Mouse (Mus musculus): ENCODE measurements around the gene Acvr2b. TPM values are rescaled to one million over a fixed set of nuclear protein-coding genes. Genes with fewer than 3 reads are reported as not detected.
A peak's percentile ranks its signal among the peaks of the same experiment; 100 is the strongest.
"Not testable (repeated sequence)": the region's sequence is repeated elsewhere in the genome, so short reads cannot be mapped to it uniquely, and the experiment has no call there.

The Acvr2b gene
- 7.0 TPM in 2 replicates for polyA plus RNA-seq (2016; fragmentation: Nextera tagmentation; extraction: Ambion mirVana)

- Histone ChIP-seq H3K9me3 (replicated peaks) (no peaks in the 10 kb centered on the region), H3K27ac (peak within 1 kb of the TSS; percentile 82), H3K4me2 (peak within 1 kb of the TSS; percentile 86), H3K27me3 (replicated peaks) (peaks cover 42% of the 10 kb centered on the region), H3K4me3 (peak within 1 kb of the TSS; percentile 70), H3K4me1 (peaks cover 29% of the 10 kb centered on the region; the same call in 1 of the 2 replicates), H3K9ac (peak within 1 kb of the TSS; percentile 72), H3K36me3 (no peaks in the 10 kb centered on the region)
- peak; percentile 87 for ATAC-seq
- WGBS (ENCODE audit: insufficient replicate concordance), result 0% methylated on average over 29 of the region's 32 CpGs
Observed at GRCm38 (mm10) chr9:119401801-119402214, at the start of gene Acvr2b. TSS of gene Acvr2b (plus strand) at chr9:119402118.

DNA sequence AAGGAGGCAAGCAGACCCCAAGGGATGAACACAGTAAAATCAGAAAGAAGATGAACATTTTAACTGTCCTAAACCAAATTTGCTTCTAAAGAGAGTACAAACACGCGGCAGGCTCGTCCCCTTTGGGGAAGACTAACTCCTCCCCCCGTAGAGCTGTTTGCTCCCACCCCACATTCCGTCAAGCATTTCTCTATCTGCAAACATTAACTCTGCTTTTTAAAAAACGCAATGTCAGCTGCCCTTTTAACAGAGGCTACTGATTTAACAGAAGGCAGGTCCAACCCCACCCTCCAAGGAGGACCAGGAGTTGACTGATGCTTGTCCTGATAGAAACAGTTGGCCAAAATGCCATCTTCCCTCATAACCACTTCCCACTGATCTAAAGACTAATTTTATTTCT is 48.0 kb upstream of the Acvr2b start:
- 66% methylated on average over 6 of the region's 6 CpGs for WGBS (ENCODE audit: insufficient replicate concordance)
- peaks cover 22% of the 10 kb centered on the region for H3K36me3 ChIP-seq
- no peak for ATAC-seq
- no peaks in the 10 kb centered on the region for H3K27me3 ChIP-seq (replicated peaks)
- no peak overlapping the region for H3K4me3 ChIP-seq
- no peaks in the 10 kb centered on the region for H3K9me3 ChIP-seq (replicated peaks)
- H3K9ac ChIP-seq, result no peak overlapping the region
- no peak overlapping the region for H3K27ac ChIP-seq
- H3K4me1 ChIP-seq, result peaks cover 14% of the 10 kb centered on the region
- no peak overlapping the region for H3K4me2 ChIP-seq

DNA sequence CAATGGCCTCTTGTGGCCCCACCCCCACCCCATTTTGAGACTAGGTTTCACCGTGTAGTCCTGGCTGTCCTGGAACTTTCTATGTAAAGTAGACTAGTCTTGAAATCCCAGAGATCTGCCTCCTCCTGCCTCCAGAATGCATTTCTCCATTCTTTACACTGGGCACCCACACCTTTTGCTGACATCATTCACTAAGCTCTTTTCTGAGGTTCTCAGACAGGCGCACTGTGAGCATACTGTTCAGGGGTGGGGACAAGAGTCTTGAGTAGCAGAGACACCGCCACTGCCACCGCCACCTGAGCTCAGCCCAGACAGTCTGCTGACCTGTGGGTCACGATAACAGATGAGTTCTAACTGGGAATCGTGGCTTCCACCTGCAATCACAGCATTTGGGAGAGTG is 46.0 kb upstream of the Acvr2b start:
- Histone ChIP-seq H3K9ac (no peak overlapping the region), H3K27ac (no peak overlapping the region), H3K27me3 (replicated peaks) (no peaks in the 10 kb centered on the region), H3K36me3 (peaks cover 6% of the 10 kb centered on the region), H3K4me2 (no peak overlapping the region), H3K9me3 (replicated peaks) (no peaks in the 10 kb centered on the region), H3K4me1 (peaks cover 14% of the 10 kb centered on the region), H3K4me3 (no peak overlapping the region)
- ATAC-seq, result no peak
- 79% methylated on average over 6 of the region's 6 CpGs for WGBS (ENCODE audit: insufficient replicate concordance)

GRCm38 (mm10) chr9:119357331-119358057 is 44.4 kb upstream of the Acvr2b start, which contains the start of gene Xylb:
TSS of gene Xylb (plus strand) at chr9:119357381.
- Histone ChIP-seq H3K9me3 (replicated peaks) (no peaks in the 10 kb centered on the region), H3K27me3 (replicated peaks) (no peaks in the 10 kb centered on the region), H3K36me3 (no peaks in the 10 kb centered on the region), H3K4me1 (peaks cover 14% of the 10 kb centered on the region), H3K4me3 (peak within 1 kb of the TSS; percentile 70), H3K9ac (peak within 1 kb of the TSS; percentile 80), H3K27ac (peak within 1 kb of the TSS; percentile 43; the same call in 1 of the 2 replicates), H3K4me2 (peak within 1 kb of the TSS; percentile 93)
- WGBS (ENCODE audit: insufficient replicate concordance), result 3% methylated on average over 65 of the region's 65 CpGs
- peak; percentile 87 for ATAC-seq

- H3K4me3 ChIP-seq, result peak overlapping the region; percentile 70
- H3K9ac ChIP-seq, result peak overlapping the region; percentile 80
- 44% methylated on average over 9 of the region's 9 CpGs for WGBS (ENCODE audit: insufficient replicate concordance)
- no peaks in the 10 kb centered on the region for H3K9me3 ChIP-seq (replicated peaks)
- H3K4me1 ChIP-seq, result peaks cover 14% of the 10 kb centered on the region
- H3K36me3 ChIP-seq, result no peaks in the 10 kb centered on the region
- no peak for ATAC-seq
- peak overlapping the region; percentile 93 for H3K4me2 ChIP-seq
- no peak overlapping the region for H3K27ac ChIP-seq
- no peaks in the 10 kb centered on the region for H3K27me3 ChIP-seq (replicated peaks)
Observed at GRCm38 (mm10) chr9:119358058-119358429, 43.9 kb upstream of the Acvr2b start.

- no peak for ATAC-seq
- H3K4me2 ChIP-seq, result no peak overlapping the region
Observed at GRCm38 (mm10) chr9:119361416-119361815, 40.5 kb upstream of the Acvr2b start.

DNA sequence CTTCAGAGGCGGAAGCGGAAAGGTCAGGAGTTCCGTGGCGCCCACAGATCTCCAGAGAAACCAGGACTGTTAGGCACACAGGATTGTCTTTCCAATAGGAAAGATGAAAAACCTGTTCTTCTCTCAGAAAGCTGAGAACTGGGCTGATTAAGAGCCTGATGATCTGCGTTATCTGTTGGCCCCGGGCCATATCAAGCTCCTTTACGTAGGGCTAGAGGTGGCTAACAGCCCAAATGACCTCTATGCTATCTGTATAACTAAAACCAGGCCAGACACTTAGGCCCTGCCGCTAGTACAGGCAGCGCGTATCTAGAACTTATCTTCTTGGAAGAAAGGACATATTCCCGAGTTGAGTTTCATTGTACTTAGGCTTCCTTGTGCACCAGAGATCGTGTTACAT is 38.7 kb upstream of the Acvr2b start:
- peaks cover 2% of the 10 kb centered on the region for H3K4me1 ChIP-seq
- 81% methylated on average over 12 of the region's 12 CpGs for WGBS (ENCODE audit: insufficient replicate concordance)
- H3K27me3 ChIP-seq (replicated peaks), result no peaks in the 10 kb centered on the region
- H3K9me3 ChIP-seq (replicated peaks), result no peaks in the 10 kb centered on the region
- H3K9ac ChIP-seq, result no peak overlapping the region
- no peak overlapping the region for H3K27ac ChIP-seq
- no peak overlapping the region for H3K4me3 ChIP-seq
- H3K4me2 ChIP-seq, result no peak overlapping the region
- ATAC-seq, result no peak
- H3K36me3 ChIP-seq, result peaks cover 6% of the 10 kb centered on the region

More at GRCm38 (mm10) chr9:119361416-119361815, 40.5 kb upstream of the Acvr2b start:
- Histone ChIP-seq H3K9me3 (replicated peaks) (no peaks in the 10 kb centered on the region), H3K27me3 (replicated peaks) (no peaks in the 10 kb centered on the region), H3K4me3 (no peak overlapping the region), H3K27ac (no peak overlapping the region), H3K4me1 (peaks cover 14% of the 10 kb centered on the region), H3K9ac (no peak overlapping the region), H3K36me3 (no peaks in the 10 kb centered on the region)
- 78% methylated on average over 5 of the region's 5 CpGs for WGBS (ENCODE audit: insufficient replicate concordance)

- ATAC-seq, result no peak
- no peaks in the 10 kb centered on the region for H3K27me3 ChIP-seq (replicated peaks)
- H3K27ac ChIP-seq, result no peak within 1 kb of the TSS
- no peak within 1 kb of the TSS for H3K4me3 ChIP-seq
- no peaks in the 10 kb centered on the region for H3K9me3 ChIP-seq (replicated peaks)
- peaks cover 13% of the 10 kb centered on the region for H3K36me3 ChIP-seq
- H3K4me1 ChIP-seq, result no peaks in the 10 kb centered on the region
- H3K9ac ChIP-seq, result no peak within 1 kb of the TSS
- 67% methylated on average over 7 of the region's 7 CpGs for WGBS (ENCODE audit: insufficient replicate concordance)
- H3K4me2 ChIP-seq, result no peak within 1 kb of the TSS
Observed at GRCm38 (mm10) chr9:119365284-119365683, 36.6 kb upstream of the Acvr2b start, which contains the start of gene Slc22a14. TSS of gene Slc22a14 (minus strand) at chr9:119365553.

- no peak for ATAC-seq
- H3K9me3 ChIP-seq (replicated peaks), result no peaks in the 10 kb centered on the region
Observed at GRCm38 (mm10) chr9:119368367-119368766, 33.6 kb upstream of the Acvr2b start.

DNA sequence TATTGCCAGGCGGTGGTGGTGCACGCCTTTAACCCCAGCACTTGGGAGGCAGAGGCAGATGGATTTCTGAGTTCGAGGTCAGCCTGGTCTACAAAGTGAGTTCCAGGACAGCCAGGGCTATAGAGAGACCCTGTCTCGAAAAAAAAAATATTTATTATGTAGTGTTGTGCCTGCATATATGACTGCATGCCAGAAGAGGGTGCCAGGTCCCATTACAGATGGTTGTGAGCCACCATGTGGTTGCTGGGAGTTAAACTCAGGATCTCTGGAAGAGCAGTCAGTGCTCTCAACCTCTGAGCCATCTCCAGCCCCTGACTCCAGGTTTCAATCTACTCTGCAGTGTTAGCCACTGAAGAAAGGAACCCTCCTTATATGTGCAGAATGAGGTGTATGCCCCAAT is 31.1 kb upstream of the Acvr2b start:
- ATAC-seq; H3K9me3 ChIP-seq (replicated peaks); H3K4me3 ChIP-seq; H3K4me2 ChIP-seq; H3K4me1 ChIP-seq; H3K9ac ChIP-seq; H3K27ac ChIP-seq; H3K27me3 ChIP-seq (replicated peaks): not testable (repeated sequence)
- H3K36me3 ChIP-seq, result peaks cover 13% of the 10 kb centered on the region
- 74% methylated on average over 4 of the region's 4 CpGs for WGBS (ENCODE audit: insufficient replicate concordance)

More at GRCm38 (mm10) chr9:119368367-119368766, 33.6 kb upstream of the Acvr2b start:
- Histone ChIP-seq H3K27ac (no peak overlapping the region), H3K36me3 (peaks cover 13% of the 10 kb centered on the region), H3K27me3 (replicated peaks) (no peaks in the 10 kb centered on the region), H3K4me3 (no peak overlapping the region), H3K4me1 (no peaks in the 10 kb centered on the region), H3K4me2 (no peak overlapping the region), H3K9ac (no peak overlapping the region)
- 70% methylated on average over 3 of the region's 3 CpGs for WGBS (ENCODE audit: insufficient replicate concordance)

- Histone ChIP-seq H3K9me3 (replicated peaks) (no peaks in the 10 kb centered on the region), H3K4me1 (no peaks in the 10 kb centered on the region), H3K4me3 (no peak overlapping the region), H3K36me3 (peaks cover 13% of the 10 kb centered on the region), H3K9ac (no peak overlapping the region), H3K27ac (no peak overlapping the region), H3K27me3 (replicated peaks) (no peaks in the 10 kb centered on the region), H3K4me2 (no peak overlapping the region)
- 70% methylated on average over 4 of the region's 4 CpGs for WGBS (ENCODE audit: insufficient replicate concordance)
- no peak for ATAC-seq
Observed at GRCm38 (mm10) chr9:119371251-119371650, 30.7 kb upstream of the Acvr2b start.

DNA sequence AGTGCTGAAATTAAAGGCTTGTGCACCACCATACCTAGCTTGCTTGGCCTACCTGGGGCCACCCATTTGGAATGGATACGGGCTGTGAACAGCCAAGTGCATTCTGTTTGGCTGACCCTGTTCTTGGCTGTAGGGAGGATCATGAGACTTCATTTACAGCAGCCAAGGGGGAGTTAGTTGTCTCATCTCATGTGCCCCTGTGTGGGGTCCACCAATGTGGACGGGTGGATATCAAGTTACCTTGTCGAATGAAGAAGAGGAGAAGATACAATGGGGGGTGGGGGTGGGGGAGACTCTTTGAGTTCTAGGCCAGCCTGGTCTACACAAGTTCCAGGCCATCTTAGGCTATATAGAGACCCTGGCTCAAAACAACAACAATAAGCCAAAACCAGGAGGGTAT is 26.9 kb upstream of the Acvr2b start:
- no peak overlapping the region for H3K4me2 ChIP-seq
- no peak overlapping the region for H3K9ac ChIP-seq
- 73% methylated on average over 3 of the region's 3 CpGs for WGBS (ENCODE audit: insufficient replicate concordance)
- no peak overlapping the region for H3K4me3 ChIP-seq
- H3K27ac ChIP-seq, result no peak overlapping the region
- H3K27me3 ChIP-seq (replicated peaks), result no peaks in the 10 kb centered on the region
- H3K9me3 ChIP-seq (replicated peaks), result no peaks in the 10 kb centered on the region
- no peak for ATAC-seq
- no peaks in the 10 kb centered on the region for H3K36me3 ChIP-seq
- H3K4me1 ChIP-seq, result no peaks in the 10 kb centered on the region

All from liver, embryonic 12.5 days (tissue).